Mouse (Mus musculus): ENCODE measurements at regions not wholly inside any gene's neighbourhood (a gene's known extent, or its start where the extent isn't known, plus 50 kb on each side); places are given as distances from the start of the nearest gene placed in this dataset.

GRCm38 (mm10) chr13:107087355-107087754 is 65.4 kb upstream of the Kif2a start:
- TF ChIP-seq POLR2A (IDR thresholded peaks at IDR 0.05; ENCODE audit: borderline replicate concordance, insufficient read depth, low read length) (no peak), CTCF (IDR thresholded peaks at IDR 0.05; ENCODE audit: borderline replicate concordance, insufficient read depth, low read depth, low read length) (no peak)

All from cerebellum, adult 2 months (tissue).